Mouse (Mus musculus) brain, adult 2 months (tissue): ENCODE measurements around the gene Rnf32.

Experiments
- DNase-seq: peaks from one replicate; pipeline ENCODE4 v3.0.0; 2011; ENCODE audit warnings: low read depth, low spot score

The Rnf32 gene

GRCm38 (mm10) chr5:29273426-29273825 lies 77.6 kb downstream of the Rnf32 start:
- DNase-seq = no peak

- peak; percentile 20 for DNase-seq
Measured at GRCm38 (mm10) chr5:29274746-29275145, 79.0 kb downstream of the Rnf32 start.
